Mouse (Mus musculus): Measurements from ENCODE around the gene Tmem159.
A peak's percentile ranks its signal among the peaks of the same experiment; 100 is the strongest.

Tmem159 gene

DNA sequence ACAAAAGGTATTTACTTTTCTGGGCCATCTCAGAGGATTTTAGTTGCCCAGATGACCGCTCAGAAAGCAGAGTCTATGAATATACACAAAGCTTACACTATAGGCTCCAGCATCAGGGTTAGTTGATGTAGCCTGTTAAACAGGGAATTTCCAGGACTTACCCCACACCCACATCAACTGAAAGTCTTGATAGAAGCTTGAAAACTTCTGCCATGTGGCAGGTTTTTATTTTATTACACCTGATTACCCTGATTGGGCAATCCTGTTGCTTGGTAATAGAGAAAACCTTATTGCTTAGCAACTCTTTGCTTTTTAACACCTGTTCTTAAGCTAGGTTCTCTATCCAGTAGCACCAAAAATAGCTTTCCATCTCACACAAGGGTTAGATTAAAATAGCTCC is 40.6 kb downstream of the Tmem159 start:
- no peak for DNase-seq (ENCODE audit: low read depth)

- no peak for DNase-seq (ENCODE audit: low read depth)
Measured at GRCm38 (mm10) chr7:120145191-120145590, 43.0 kb downstream of the Tmem159 start, which contains the start of gene Zp2. Zp2 (minus strand) TSS chr7:120145291.

GRCm38 (mm10) chr7:120150257-120150656 is 48.1 kb downstream of the Tmem159 start:
- DNase-seq (ENCODE audit: low read depth): peak; percentile 5

GRCm38 (mm10) chr7:120150898-120151297 is 48.7 kb downstream of the Tmem159 start:
- no peak for DNase-seq (ENCODE audit: low read depth)

DNA sequence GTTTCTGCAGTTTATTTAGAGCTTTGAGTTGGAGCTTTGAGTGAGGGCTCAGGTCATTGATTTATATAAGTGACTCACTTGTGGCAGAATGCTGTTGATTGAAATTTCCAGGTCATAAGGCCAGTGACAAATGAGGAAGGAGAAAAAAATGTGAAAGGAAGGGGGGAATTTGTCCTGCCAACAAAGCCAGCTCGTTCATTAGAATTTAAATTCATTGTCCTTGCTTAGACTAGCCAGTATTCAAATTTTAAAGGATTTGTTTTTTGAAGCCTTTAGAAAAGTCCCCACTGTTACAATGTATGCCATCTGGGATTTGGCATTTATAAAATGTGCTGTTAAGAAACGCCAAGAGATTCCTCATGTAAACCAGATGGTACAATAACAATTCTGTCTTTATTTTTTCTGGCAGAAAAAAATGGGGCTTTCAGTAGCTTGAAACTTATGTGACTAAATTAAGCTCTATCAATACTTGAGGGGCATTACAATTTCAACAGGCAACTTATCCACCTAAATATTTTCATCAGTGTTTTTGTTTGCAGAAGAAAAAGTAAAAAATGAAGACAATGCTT is 54.8 kb downstream of the Tmem159 start:
- DNase-seq (ENCODE audit: low read depth): no peak

DNA sequence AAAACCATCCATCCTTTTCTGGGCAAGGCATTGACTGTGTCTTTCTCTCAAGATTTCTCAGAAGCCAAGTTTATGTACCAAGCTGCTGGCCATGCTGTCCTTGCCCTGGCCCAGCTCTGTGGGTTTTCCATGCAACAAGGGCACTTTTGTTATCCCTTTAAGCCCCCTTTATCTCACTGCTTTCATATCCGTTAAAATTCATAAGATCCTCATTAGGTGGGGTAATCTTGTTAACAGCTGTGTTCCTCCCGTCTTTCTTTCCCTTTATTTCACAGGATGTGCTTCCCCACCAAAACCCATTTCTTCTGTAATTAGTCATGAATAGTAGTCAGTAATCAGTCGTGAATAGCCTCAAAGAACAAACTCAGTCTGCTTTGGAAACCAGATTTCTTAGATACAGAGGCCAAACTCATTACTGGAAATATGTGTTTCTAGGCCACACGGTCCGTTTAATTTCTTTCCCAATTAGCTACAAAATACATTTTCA is 55.5 kb downstream of the Tmem159 start:
- DNase-seq (ENCODE audit: low read depth): no peak

- no peak for DNase-seq (ENCODE audit: low read depth)
Measured at GRCm38 (mm10) chr7:120158121-120158613, 56.0 kb downstream of the Tmem159 start.

- no peak for DNase-seq (ENCODE audit: low read depth)
Measured at GRCm38 (mm10) chr7:120163581-120164251, 61.6 kb downstream of the Tmem159 start.
